Mouse (Mus musculus): ENCODE measurements around the gene Osbpl2.

The Osbpl2 gene

GRCm38 (mm10) chr2:180104659-180105377, 14.3 kb upstream of the Osbpl2 start:
- DNase-seq (ENCODE audit: low read depth, low spot score) = peak; percentile 67

DNA sequence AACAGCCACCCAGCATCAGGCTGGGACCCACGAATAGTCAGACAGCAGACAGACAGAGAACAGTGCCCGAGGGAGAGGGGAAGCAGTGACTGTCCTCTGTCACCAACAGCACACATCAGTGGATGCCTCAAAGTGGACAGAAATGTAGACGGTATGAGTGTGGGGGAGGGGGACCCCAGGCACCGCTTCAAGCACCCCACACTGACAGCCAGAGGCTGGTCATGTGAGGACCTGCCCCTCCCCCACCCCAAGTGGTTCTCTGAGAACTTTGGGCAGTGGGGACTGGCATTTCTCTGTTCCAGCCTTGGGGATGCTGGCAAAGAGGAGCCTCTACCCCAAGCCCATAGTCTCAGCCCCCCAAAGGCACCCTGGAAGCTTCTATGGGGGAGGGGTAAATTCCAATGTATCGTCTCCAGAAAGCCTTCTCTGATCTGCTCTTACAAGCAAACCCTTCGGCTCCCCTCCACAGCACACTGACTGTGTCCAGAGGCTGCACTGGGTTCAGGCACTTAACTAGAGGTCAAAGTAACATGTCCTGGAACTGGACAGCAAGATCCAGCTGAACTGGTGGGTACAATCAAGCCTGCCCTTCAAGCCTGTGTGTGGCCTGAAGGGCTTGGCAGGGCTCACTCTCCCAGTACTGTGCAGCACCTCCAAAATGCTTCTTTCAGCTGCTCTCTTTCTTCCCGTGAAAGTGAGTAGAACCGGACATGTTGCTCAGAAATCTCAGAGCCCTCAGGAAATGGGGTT, 13.5 kb upstream of the Osbpl2 start:
- no peak for DNase-seq (ENCODE audit: low read depth, low spot score)

DNA sequence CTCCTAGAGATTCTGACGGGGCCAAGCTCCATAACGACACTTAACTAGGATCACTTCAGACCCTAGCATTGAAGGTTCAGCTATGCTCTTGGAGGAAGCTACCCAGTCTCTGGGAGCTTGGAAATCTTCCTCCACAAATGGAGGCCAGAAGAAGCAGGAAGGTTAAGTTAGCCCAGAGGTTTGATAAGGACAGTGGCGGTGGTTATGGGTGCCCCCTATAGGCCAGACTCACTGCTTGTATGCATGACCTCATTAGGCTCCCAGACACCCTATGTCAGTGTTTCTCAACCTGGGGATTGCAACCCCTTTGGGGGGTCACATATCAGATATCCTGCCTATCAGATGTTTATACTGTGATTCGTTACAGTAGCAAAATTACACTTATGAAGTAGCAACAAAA, 12.0 kb upstream of the Osbpl2 start:
- DNase-seq (ENCODE audit: low read depth, low spot score) = peak; percentile 41

DNA sequence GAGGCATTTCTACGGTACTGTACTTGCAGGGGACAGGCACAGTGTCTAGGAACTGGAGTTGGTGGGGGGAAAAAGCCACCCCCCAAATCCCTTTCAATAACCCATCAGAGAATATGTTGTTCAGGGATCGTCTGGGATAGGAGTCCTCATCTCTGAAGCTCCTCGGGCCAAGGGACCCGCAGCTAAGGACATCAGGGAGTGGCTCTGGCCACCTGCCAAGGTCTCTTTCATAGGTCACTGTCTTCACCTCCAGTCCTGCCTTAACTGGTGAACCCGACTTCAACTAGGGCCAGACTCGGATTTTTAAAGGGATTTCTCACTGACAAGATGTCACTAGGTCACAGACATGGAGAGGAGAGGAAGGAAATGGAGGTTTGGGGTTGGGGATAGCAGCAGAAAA, 10.8 kb upstream of the Osbpl2 start:
- DNase-seq (ENCODE audit: low read depth, low spot score) = no peak

DNA sequence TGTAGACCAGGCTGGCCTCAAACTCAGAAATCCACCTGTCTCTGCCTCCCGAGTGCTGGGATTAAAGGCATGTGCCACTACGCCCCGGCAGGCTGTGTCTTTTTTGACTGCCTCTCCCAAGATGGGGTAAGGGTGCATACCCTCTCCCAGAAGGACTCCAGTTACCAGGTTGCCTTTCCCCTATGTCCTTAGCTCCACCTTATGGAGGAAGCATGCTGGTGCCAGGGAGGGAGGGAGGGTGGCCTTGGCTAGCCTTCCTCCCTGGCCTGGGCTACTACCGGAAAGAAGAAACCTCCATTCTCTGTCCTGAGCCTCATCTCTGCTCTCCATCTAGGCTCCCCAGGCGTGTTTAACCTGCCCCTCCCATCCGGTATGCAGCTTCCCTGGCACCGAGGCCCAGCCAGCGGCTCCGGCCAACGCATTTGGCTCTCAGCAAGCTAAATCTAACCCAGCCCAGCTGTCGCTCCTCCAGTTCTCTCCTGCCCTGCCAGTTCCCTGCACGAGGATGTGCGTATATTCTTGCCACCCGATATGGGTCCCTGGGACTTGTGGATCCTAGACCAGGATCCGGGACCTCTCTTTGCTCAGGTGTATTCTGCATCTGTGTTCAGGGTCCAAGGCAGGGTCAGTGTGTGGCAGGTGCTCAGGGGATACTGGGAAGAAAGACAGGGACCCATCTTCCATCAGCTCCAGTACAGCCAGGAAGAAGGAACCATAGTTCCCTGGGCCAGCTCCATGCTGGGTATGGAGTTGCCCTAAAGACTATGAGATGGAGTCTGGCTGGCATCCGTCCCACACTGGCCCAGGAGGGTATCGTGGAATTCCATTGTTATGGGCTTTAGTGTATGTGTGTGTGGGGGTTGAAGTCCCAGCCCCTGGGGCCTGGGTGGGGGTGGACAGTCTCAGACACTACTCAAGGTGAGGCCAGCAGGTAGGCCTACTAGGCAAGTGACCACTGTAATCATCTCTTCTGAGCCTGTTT, 4.9 kb upstream of the Osbpl2 start:
- peak; percentile 16 for DNase-seq (ENCODE audit: low read depth, low spot score)

DNA sequence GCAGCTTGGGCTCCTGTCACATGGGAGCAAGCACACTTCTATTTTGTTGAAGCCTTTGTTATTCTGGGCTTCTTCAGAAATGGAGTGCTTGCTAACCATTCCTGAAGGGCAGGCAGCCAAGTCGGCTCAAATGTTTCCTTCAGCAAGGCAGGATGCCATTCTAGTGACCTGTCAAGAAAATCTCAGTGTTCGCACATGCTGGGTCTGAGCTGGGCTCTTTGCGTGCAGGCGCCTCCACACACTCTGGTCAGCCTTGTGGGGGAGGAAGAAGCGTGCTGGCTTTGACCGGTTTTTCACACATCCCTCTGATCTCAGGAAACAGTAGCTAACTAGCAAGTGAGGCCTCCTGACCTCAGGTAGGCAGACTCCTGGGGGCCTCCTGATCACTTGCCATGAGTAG, 3.8 kb upstream of the Osbpl2 start:
- no peak for DNase-seq (ENCODE audit: low read depth, low spot score)

DNA sequence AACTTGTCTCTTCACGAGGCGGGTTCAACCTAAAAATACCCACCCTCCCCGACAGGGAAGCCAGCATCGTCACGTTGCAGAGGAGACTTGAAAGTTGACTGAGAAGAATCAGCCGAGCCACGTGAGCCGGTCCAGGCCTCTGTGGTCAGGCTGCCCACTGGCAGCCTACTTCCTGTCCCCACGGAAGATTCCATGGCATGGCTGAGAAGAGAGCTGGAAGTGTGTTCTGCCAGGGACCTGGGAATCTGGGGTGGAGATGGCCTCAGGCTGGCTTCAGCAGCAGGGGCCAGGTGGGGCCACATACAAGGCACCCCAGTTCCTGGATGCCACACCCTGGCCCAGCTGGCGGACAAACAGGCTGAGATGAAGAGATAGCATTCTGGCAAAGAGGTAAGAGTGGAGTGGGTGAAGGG, 3.0 kb upstream of the Osbpl2 start:
- no peak for DNase-seq (ENCODE audit: low read depth, low spot score)

DNA sequence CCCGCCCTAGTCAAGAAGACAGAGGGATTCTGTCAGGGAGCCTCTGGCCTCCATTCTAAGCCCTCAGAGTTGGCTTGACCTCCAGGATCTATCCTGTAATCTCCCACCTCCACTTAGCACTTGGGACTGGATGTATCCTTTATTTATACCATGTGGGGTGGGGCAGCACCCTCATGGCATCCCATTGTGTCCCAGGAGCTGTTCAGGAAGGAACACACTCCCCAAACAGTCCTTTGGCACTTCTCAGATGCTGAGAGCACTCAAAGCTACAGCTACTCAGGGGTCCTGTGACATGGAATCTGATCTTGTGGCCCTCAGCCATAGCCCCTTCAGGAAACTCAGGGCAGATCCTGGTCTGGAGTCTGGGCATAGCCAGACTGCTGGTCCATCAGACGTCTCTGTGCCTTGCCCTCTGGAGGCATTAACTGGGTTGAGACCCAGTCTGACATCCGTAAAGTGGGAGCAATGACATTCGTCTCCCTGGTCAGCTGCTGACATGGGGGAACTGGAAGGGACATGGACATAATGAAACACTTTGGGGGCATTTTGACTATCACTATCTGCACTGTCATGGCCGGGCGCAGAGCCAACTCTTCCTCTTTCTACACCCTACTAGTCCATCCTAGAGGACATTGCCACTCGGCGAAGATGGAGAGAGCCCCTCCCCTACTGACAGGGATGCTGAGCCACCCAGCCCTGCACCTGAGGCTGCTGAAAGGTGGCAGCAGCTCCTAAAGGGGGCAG, 2.2 kb upstream of the Osbpl2 start:
- DNase-seq (ENCODE audit: low read depth, low spot score) = no peak

GRCm38 (mm10) chr2:180117485-180118194, 1.5 kb upstream of the Osbpl2 start:
- DNase-seq (ENCODE audit: low read depth, low spot score) = peak; percentile 83

DNA sequence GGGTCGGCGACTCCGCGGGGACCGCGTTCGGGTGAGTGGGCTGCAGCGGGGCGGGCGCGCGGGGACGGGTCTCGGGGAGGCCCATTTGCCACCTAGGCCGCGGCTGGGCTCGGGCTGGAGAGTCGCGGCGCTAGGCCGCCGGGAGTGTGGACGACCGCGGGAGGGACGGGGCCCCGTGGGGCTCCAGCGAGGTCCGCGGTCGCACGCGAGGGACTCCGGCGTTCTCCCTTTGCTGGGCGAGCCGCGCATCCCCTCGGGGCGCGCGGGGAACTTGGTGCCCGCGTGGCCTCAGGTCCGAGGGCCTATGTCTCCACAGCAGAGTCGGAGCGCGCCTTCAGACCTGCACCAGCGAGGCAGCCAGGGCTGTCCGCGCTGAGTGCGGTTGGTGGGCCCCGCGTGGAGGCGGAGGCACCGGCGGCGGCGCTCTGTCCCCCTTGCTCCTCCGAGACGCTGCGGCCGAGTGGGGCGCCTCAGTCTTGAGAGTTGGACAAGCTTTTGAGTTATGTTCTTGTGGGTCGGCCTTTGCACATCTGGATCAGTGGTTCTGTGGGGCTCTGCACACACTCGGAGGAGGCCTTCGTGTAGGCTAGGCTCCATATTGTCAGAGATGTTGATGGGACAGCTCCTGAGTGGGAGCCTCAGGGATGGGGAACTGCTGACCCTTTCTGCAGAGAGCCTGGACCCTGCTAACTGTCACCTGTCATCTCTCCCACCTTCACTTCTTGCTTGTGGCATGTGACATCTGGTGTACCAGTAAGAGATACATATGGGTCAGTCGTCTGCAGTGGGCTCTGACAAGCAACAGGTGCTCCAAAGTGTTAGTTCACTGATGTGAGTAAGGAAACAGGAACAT, 559 bp downstream of the Osbpl2 start:
- DNase-seq (ENCODE audit: low read depth, low spot score) = peak; percentile 52

DNA sequence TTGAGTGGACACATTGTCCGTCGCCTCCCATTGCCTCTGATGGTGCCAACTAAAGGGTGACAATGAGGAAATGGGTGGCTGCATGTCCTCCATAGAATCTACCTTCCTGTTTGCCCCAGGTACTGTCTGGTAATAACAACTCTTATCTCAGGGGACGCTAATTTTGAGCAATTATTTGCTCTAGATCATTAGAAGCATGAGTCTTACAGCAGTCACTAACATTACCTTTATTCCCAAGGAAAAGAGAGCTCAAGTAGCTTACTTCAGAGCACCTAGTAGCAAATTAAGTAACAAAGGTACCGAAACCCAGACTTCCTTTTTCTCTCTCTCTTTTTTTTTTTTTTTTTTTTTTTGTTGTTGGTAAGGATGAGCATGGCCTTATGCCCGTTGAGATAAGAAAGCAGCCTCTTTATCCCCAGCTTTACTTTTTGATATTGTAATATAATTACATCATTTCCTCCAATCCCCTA, 1.2 kb downstream of the Osbpl2 start:
- no peak for DNase-seq (ENCODE audit: low read depth, low spot score)

DNA sequence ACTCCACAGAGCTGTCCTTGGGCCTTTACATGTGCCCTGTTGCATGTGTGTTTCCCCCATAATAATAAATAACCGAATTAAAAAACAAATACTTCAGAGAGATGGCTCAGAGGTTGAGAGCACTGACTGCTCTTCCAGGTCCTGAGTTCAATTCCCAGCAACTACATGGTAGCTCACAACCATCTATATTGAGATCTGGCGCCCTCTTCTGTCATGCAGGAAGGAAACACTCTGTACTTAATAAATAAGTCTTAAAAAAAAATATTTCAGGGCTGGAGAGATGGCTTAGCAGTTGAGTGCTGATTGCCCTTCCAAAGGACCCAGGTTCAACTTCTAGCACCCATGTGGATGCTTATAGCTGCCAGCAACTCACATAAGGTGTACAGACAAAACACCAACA, 5.1 kb downstream of the Osbpl2 start:
- DNase-seq (ENCODE audit: low read depth, low spot score) = peak; percentile 48

- DNase-seq (ENCODE audit: low read depth, low spot score) = no peak
These were observed 7.1 kb downstream of the Osbpl2 start for GRCm38 (mm10) chr2:180126195-180126594.

DNA sequence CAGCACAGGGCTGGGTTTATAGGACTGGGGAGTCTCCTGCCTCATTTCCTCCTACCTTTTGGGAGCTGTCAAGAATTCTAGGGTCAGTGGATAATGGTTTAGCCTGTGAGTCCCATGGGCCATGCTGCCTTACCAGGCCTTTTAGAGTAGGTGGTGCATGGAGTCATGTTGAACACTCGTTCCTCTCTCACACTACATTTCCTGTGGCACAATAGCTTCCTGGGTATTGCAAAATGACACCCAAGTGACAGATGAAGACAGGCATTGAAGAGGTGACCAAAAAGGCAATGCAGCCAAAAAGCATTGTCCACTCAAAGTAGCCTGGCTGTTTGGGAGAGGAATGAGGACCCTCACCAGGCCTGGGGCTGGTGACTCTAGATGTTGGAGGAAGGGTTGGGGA, 8.6 kb downstream of the Osbpl2 start:
- no peak for DNase-seq (ENCODE audit: low read depth, low spot score)

GRCm38 (mm10) chr2:180133231-180133630, 14.1 kb downstream of the Osbpl2 start:
- DNase-seq (ENCODE audit: low read depth, low spot score) = no peak

DNA sequence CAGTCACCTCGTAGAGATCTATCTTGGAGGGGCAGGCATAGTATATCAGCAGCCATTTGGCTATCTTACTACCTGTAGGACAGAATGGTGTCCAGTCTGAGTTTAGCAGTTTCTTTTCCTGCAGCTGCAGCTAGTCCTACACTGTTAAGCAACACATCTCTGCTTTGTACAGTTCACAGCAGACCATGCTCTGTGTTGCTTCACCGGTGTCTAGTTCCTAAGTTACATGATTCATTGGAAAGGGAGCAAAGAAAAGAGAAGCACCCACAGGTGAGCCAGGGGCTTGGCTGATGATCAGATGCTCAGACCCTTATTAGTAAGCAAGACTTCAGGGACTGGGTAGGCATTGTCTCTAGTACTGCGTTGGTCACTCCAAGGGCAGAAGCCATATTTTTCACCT, 14.8 kb downstream of the Osbpl2 start:
- no peak for DNase-seq (ENCODE audit: low read depth, low spot score)

DNA sequence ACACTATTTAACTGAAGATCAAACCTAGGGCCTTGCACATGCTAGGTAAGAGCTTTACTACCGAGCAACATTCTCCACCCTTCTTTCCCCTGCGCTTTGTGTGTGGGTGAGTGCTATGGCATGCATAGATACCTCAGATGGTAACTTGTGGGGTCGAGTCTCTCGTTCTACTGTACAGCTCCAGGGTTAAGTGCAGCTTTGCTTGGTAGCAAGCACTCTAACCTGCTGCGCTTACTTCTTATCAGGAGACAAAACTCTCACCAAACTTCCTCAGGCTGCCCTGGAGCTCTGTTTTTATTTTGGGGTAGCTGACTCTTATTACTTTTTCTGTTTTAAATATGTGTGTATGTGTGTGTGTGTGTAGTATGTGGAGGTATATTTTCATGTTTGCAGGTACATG, 16.3 kb downstream of the Osbpl2 start:
- DNase-seq (ENCODE audit: low read depth, low spot score) = no peak

GRCm38 (mm10) chr2:180146091-180146490, 27.0 kb downstream of the Osbpl2 start:
- no peak for DNase-seq (ENCODE audit: low read depth, low spot score)

DNA sequence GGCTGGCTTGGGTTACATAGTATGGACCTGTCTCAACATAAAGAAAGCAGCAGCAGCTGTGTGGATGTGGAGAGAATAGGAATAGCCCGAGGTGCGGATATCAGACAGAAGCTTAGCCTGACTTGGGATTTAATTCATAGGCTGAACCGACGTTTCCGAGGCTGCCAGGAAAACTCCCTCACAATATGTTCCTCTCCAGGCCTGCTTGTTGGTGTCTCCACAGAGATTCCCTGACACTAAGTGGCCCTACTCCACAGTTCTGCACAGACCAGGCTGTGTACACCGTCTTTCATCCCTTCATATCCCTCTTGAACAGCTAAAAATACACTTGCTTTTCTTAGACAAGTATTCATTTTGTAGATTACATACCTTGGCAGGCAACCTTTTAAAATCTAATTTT, 28.3 kb downstream of the Osbpl2 start:
- DNase-seq (ENCODE audit: low read depth, low spot score) = no peak

DNA sequence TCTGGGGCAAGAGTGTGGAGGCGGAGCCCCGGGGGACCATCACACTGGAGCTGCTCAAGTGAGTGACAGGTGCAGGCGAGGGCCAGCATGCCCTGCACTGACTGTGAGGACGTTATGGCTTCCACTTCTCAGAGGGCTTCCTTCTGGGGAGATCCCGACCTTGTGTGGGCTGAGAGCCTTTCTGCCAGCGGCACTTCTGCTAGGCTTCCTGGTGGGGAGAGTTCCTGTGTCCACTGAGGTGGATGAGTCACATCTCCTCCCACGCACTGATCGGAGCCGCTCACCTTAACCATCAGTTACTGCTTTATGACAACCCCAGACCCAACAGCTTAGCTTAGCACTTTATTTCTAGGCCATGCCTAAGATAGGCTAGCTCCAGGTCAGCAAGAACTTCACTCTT, 29.4 kb downstream of the Osbpl2 start:
- no peak for DNase-seq (ENCODE audit: low read depth, low spot score)
